Mouse (Mus musculus): ENCODE data around the gene Chchd6. TPM values are rescaled to one million over a fixed set of nuclear protein-coding genes. Genes with fewer than 3 reads are reported as not detected.
A peak's percentile ranks its signal among the peaks of the same experiment; 100 is the strongest.

Gene Chchd6
- polyA plus RNA-seq, 1 experiment from 2014 or later = 126 TPM

GRCm38 (mm10) chr6:89344613-89345485, 250.6 kb downstream of the Chchd6 start:
- Histone ChIP-seq H3K4me2 (replicated peaks) (no peak overlapping the region), H3K9ac (replicated peaks) (peak overlapping the region; percentile 25; the same call in 1 of the 2 replicates), H3K27ac (0 out of 2 replicates have a peak overlapping the region, but pooled peaks have one; percentile 21), H3K4me3 (replicated peaks) (no peak overlapping the region), H3K27me3 (no peaks in the 10 kb centered on the region), H3K4me1 (replicated peaks) (peaks cover 39% of the 10 kb centered on the region), H3K9me3 (no peaks in the 10 kb centered on the region), H3K36me3 (peaks cover 89% of the 10 kb centered on the region)
- ATAC-seq = peak; percentile 44
- 46% methylated on average over 10 of the region's 10 CpGs for WGBS

DNA sequence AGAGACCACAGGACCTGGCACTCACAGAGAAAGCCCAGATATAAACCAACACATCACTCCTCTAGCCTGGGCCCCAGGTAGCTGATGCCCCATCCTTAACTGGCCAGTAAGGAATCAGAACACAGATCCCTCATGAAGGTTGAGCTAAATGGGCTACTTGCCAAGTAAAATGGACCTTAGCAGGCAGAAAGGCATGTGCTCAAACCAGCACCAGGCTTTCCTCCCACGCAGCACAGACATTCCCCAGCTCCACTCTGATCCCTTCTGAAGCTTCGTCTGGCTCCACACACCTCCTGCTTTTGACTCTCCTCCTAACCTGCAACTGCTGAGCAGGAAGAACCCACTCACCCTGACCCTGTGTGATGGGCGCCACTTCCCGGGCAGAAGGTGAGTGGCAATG, 253.5 kb downstream of the Chchd6 start:
- Histone ChIP-seq H3K9ac (replicated peaks) (no peak overlapping the region), H3K4me2 (replicated peaks) (no peak overlapping the region), H3K27ac (no peak overlapping the region), H3K9me3 (no peaks in the 10 kb centered on the region), H3K4me3 (replicated peaks) (no peak overlapping the region), H3K4me1 (replicated peaks) (peaks cover 25% of the 10 kb centered on the region), H3K36me3 (peaks cover 90% of the 10 kb centered on the region), H3K27me3 (no peaks in the 10 kb centered on the region)
- 92% methylated on average over 4 of the region's 4 CpGs for WGBS
- no peak for ATAC-seq

- WGBS = 88% methylated on average over 2 of the region's 2 CpGs
- Histone ChIP-seq H3K4me1 (replicated peaks) (peaks cover 20% of the 10 kb centered on the region), H3K4me2 (replicated peaks) (no peak overlapping the region), H3K36me3 (peaks cover 100% of the 10 kb centered on the region), H3K9ac (replicated peaks) (no peak overlapping the region), H3K4me3 (replicated peaks) (no peak overlapping the region), H3K27ac (no peak overlapping the region), H3K27me3 (no peaks in the 10 kb centered on the region), H3K9me3 (no peaks in the 10 kb centered on the region)
- no peak for ATAC-seq
These were observed 256.0 kb downstream of the Chchd6 start for GRCm38 (mm10) chr6:89339447-89339846.

- Histone ChIP-seq H3K27me3 (no peaks in the 10 kb centered on the region), H3K9ac (replicated peaks) (no peak overlapping the region), H3K36me3 (peaks cover 99% of the 10 kb centered on the region), H3K27ac (no peak overlapping the region), H3K4me2 (replicated peaks) (no peak overlapping the region), H3K4me1 (replicated peaks) (peaks cover 25% of the 10 kb centered on the region), H3K4me3 (replicated peaks) (no peak overlapping the region), H3K9me3 (no peaks in the 10 kb centered on the region)
- no peak for ATAC-seq
- WGBS = 91% methylated on average over 8 of the region's 8 CpGs
These were observed 256.7 kb downstream of the Chchd6 start for GRCm38 (mm10) chr6:89338733-89339132.

DNA sequence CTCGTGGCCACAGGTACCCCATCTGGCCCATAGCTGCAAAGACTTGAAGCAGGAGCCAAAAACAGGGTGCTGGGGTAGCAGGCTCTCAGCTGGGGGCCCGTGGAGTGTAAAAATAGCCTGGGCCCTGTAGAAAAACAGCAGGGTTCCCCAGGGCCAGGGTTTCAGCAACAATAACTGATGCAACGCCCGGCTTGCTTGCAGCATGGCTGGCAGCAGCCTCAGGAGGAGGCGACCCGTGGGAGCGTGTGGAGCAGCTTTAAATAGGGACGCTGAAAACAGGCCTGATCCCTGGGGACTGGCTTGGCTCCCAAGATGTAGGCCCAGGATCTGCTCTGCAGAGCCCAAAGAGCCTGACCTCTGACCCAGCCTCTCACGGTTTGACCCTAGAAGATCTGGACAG, 257.9 kb downstream of the Chchd6 start:
- Histone ChIP-seq H3K27ac (no peak overlapping the region), H3K4me2 (replicated peaks) (no peak overlapping the region), H3K36me3 (peaks cover 98% of the 10 kb centered on the region), H3K9me3 (no peaks in the 10 kb centered on the region), H3K9ac (replicated peaks) (no peak overlapping the region), H3K4me3 (replicated peaks) (no peak overlapping the region), H3K4me1 (replicated peaks) (peaks cover 32% of the 10 kb centered on the region), H3K27me3 (no peaks in the 10 kb centered on the region)
- ATAC-seq = no peak
- WGBS = 68% methylated on average over 9 of the region's 9 CpGs

GRCm38 (mm10) chr6:89333964-89334702, 261.3 kb downstream of the Chchd6 start:
- Histone ChIP-seq H3K9me3 (no peaks in the 10 kb centered on the region), H3K27ac (peak overlapping the region; percentile 89), H3K4me2 (replicated peaks) (peak overlapping the region; percentile 44), H3K4me1 (replicated peaks) (peaks cover 32% of the 10 kb centered on the region), H3K27me3 (no peaks in the 10 kb centered on the region), H3K9ac (replicated peaks) (peak overlapping the region; percentile 49), H3K4me3 (replicated peaks) (0 out of 2 replicates have a peak overlapping the region, but pooled peaks have one; percentile 5), H3K36me3 (peaks cover 98% of the 10 kb centered on the region)
- peak; percentile 90 for ATAC-seq
- WGBS = 35% methylated on average over 12 of the region's 12 CpGs

Other genes starting within 250 kb of the Chchd6 start
- 53.1 and 69.4 TPM in 2 replicates for gene Plxna1, start 233.0 kb downstream of the Chchd6 start, polyA plus RNA-seq (2015; fragmentation: Nextera tagmentation; extraction: Ambion mirVana)
- gene Txnrd3, start 48.3 kb upstream of the Chchd6 start, polyA plus RNA-seq (2015; fragmentation: Nextera tagmentation; extraction: Ambion mirVana) = 12.6 and 13.3 TPM in 2 replicates
- not detected in 2 replicates for gene Vmn1r40, start 111.9 kb upstream of the Chchd6 start, polyA plus RNA-seq (2015; fragmentation: Nextera tagmentation; extraction: Ambion mirVana)
- not detected in 2 replicates for gene Vmn1r41, start 145.1 kb upstream of the Chchd6 start, polyA plus RNA-seq (2015; fragmentation: Nextera tagmentation; extraction: Ambion mirVana)